Mouse (Mus musculus) activated CD4-positive, CD25-positive, alpha-beta regulatory T cell (primary cell): Measurements from ENCODE around the gene Oog4. TPM values are rescaled to one million over a fixed set of nuclear protein-coding genes. Genes with fewer than 3 reads are reported as not detected.

Experiments
- polyA plus RNA-seq, 2 experiments: library from polyadenylated mRNA; unstranded; fragments of 100-300 nt; shearing (Covaris generic); gene quantifications; one replicate each; pipeline ENCODE4 v1.2.1; 2017

Gene Oog4
- polyA plus RNA-seq: not detected

DNA sequence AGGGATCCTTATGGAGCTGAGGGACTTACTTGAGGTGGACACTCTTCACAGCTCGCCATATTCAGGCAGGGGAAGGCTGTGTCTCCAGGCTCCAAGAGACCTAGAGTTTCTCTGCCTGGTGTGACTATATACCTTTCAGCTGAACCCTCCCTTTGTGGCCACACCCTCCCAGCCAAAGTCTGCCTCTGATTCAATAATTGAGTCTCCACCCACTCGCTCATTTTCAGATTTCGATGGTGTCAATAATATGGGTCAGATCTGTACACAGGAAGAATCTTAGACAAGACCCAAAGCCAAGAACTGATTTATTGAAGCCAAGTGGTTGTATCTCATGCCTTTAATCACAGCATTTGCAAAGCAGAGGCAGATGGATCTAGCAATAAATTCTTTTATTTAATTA, at the start of gene Oog4:
Gene Oog4 (minus strand): TSS at position 101 of the 400 bp plus-strand sequence.

DNA sequence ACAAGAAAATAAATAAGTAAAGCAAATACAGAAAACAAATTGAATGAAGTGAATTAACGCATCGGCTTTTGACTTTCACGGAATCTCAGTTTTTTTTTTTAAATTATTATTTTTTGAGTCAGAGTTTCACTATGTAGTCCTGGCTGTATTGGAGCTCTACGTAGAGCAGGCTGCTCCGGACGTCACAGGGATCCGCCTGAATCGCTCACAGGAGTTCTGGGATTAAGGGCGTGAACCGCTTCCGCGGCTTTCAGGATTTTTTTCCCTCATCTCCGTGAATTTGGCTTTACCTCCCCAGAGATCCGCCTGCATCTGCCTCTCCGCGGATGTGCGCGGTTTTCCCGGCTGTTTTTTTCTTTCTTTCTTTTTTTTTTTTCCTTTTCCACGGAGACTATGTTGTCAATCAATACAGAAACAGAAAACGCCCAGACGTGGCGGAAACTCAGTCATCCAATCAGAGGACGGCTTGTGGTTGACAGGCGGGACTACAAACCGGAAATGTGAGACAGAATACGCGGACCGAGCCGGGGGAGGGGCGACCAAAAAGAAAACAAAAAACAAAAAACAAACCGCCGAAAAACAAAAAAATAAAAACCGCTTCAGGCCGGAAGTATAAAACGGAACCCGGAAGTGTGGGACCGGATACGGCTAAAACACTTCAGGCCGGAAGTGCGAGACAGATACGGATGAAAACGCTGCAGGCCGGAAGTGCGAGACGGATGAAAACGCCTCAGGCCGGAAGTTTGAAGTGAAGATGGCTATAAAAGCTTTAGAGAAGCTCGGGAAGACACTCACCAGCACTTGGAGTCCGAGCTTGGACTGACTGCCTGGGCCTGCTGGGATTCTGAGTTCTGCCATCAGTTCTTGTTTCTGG, 37.7 kb downstream of the Oog4 start, which contains the start of gene Pramef8:
Gene Pramef8 (plus strand): TSS at position 208 of the 874 bp plus-strand sequence.

DNA sequence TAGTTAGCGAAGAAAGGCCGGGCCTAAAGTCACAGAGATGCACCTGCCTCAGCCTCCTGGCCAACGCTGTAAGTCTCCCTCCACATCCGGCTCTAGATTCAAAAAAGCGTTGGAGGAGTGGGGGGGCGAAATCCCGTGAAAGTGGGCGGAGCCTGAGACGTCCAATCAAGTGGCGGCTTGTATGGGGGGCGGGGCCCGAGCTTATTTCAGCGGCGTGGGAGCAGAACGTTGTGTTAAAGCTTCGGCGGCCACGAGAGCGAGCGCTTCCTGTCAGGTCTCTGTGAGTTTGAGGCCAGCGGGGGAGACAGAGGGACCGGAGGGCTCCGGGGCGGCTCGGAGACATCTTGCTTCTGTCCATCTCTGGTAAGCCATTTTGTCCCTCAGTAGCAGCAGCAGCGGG, 55.9 kb downstream of the Oog4 start, which contains the start of gene Pramel1:
Gene Pramel1 (plus strand): TSS at position 248 of the 400 bp plus-strand sequence.

Other genes starting within 250 kb of the Oog4 start
- gene Prdm2, start 237.3 kb downstream of the Oog4 start, polyA plus RNA-seq: 10 to 100 TPM; 15.8 to 25.2 TPM
- under 1 TPM in 1 of 2 experiments, not detected in 1; 0.18 TPM for gene Pdpn, start 150.8 kb downstream of the Oog4 start, polyA plus RNA-seq
- not detected for gene Lrrc38, start 100.6 kb downstream of the Oog4 start, polyA plus RNA-seq
- not detected for gene Pramel1, start 55.9 kb downstream of the Oog4 start, polyA plus RNA-seq
- gene Pramef8, start 37.9 kb downstream of the Oog4 start, polyA plus RNA-seq: 10 to 100 TPM; 27.7 to 37.0 TPM
- gene Gm13043, start 61.0 kb upstream of the Oog4 start, polyA plus RNA-seq: not detected
- gene Gm13040, start 85.6 kb upstream of the Oog4 start, polyA plus RNA-seq: not detected
- under 1 TPM in 1 of 2 experiments, not detected in 1; 0.22 TPM for gene BC080695, start 101.4 kb upstream of the Oog4 start, polyA plus RNA-seq
- not detected for gene Gm13057, start 101.4 kb upstream of the Oog4 start, polyA plus RNA-seq
- gene Gm13083, start 164.7 kb upstream of the Oog4 start, polyA plus RNA-seq: under 1 TPM in 1 of 2 experiments, not detected in 1; 0.11 TPM
- gene Gm13088, start 206.9 kb upstream of the Oog4 start, polyA plus RNA-seq: not detected